Mouse (Mus musculus): ENCODE data around the gene Usp8.

DNA sequence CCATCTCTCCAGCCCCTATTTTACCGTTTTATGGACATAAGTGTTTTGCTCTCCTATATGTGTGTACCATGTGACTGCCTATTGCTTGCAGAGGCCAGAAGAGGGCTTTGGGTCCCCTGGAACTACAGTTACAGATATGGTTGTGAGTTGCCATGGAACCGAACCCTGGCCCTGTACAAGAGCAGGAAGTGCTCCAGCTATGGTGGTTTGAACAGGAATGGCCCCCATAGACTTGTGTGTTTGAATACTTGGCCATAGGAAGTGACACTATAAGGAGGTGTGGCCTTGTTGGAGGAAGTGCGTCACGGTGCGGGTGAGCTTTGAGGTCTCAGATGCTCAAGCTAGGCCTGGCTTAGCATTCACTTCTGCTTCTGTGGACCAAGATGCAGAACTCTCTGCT, 65.1 kb downstream of the Usp8 start:
- no peak for TF ChIP-seq EP300 (IDR thresholded peaks at IDR 0.05; ENCODE audit: low read depth)
- no peak for TF ChIP-seq CTCF (IDR thresholded peaks at IDR 0.05; ENCODE audit: low read depth)
